Comparison of ENCODE assay signal across 22 mouse cellular contexts in genomic region chr15:9768184-9768918, GRCm38 (mm10). TPM values are rescaled to one million over a fixed set of nuclear protein-coding genes. Genes with fewer than 3 reads are reported as not detected.
DNase-seq lines count a peak whose midpoint lies in the region; ATAC-seq and TF ChIP-seq lines count a peak whose summit lies in the region.
"Had no signal": no experiment of that assay in that cellular context is flagged by ENCODE, and none has a peak within 500 bp of the region (broad histone marks: within the 10 kb centered on the region; RNA-seq: fewer than 3 reads in every experiment).

No protein-coding gene starts in this region.

- intact Hi-C loops in gastrocnemius, postnatal 14 days (cut with DNase I; ENCODE audit: low total_unique reads), result no loop called here

- 0 out of 2 replicates have a peak, but pooled peaks cover 3% of the 10 kb centered on the region for H3K9me3 ChIP-seq in limb, embryonic 13.5 days
- no peaks in the 10 kb centered on the region for H3K9me3 ChIP-seq in limb, embryonic 10.5 days (replicated peaks)
- no peaks in the 10 kb centered on the region for H3K9me3 ChIP-seq in midbrain, embryonic 15.5 days
- no peaks in the 10 kb centered on the region for H3K9me3 ChIP-seq in intestine, postnatal 0 days (ENCODE audit: control insufficient read depth)
- H3K9me3 ChIP-seq: forebrain, embryonic 15.5 days; heart, embryonic 15.5 days; liver, embryonic 13.5 days; neural tube, embryonic 15.5 days had no signal

- DNase-seq in gastrocnemius, postnatal 14 days, result peak; percentile 21
- DNase-seq in gastrocnemius, adult 8-10 months (ENCODE audit: low spot score in 2 of 2), result no peak
- DNase-seq in limb, embryonic 10.5 days (ENCODE audit: low spot score), result no peak
- DNase-seq in embryo, embryonic 9.5 days (ENCODE audit: extremely low spot score), result peak; percentile 4
- DNase-seq: adrenal gland, postnatal 36 days; cerebellum, adult 18-20 months; heart, adult 2 months; kidney, adult 9 months; liver, embryonic 13.5 days; right cerebral cortex, postnatal 14 days had no signal

- H3K36me3 ChIP-seq in limb, embryonic 13.5 days, result no peaks in the 10 kb centered on the region
- H3K36me3 ChIP-seq in limb, embryonic 10.5 days, result no peaks in the 10 kb centered on the region
- H3K36me3 ChIP-seq in midbrain, embryonic 15.5 days (replicated peaks), result no peaks in the 10 kb centered on the region
- no peaks in the 10 kb centered on the region for H3K36me3 ChIP-seq in intestine, postnatal 0 days (ENCODE audit: control insufficient read depth, insufficient read depth)
- H3K36me3 ChIP-seq: forebrain, embryonic 15.5 days; heart, embryonic 15.5 days; liver, embryonic 13.5 days; neural tube, embryonic 15.5 days had no signal

- no peak overlapping the region for H3K9ac ChIP-seq in limb, embryonic 13.5 days
- no peak overlapping the region for H3K9ac ChIP-seq in midbrain, embryonic 15.5 days
- no peak overlapping the region for H3K9ac ChIP-seq in intestine, postnatal 0 days (ENCODE audit: low read depth, low read length)
- H3K9ac ChIP-seq: forebrain, embryonic 15.5 days; heart, embryonic 15.5 days; liver, embryonic 13.5 days; neural tube, embryonic 15.5 days had no signal

- no peak for TF ChIP-seq CTCF in intestine, postnatal 0 days (IDR thresholded peaks at IDR 0.05; ENCODE audit: low read depth)

- 49% methylated on average over 4 of the region's 4 CpGs for WGBS in limb, embryonic 13.5 days
- 74% methylated on average over 4 of the region's 4 CpGs for WGBS in limb, embryonic 10.5 days
- WGBS in midbrain, embryonic 15.5 days, result 81% methylated on average over 4 of the region's 4 CpGs
- WGBS in intestine, postnatal 0 days, result 51% methylated on average over 4 of the region's 4 CpGs

- H3K27me3 ChIP-seq in limb, embryonic 13.5 days, result no peaks in the 10 kb centered on the region
- no peaks in the 10 kb centered on the region for H3K27me3 ChIP-seq in limb, embryonic 10.5 days (ENCODE audit: low read depth, poor library complexity, severe bottlenecking)
- H3K27me3 ChIP-seq in midbrain, embryonic 15.5 days (replicated peaks), result no peaks in the 10 kb centered on the region
- H3K27me3 ChIP-seq in intestine, postnatal 0 days (replicated peaks; ENCODE audit: control insufficient read depth, insufficient read depth, low read length), result no peaks in the 10 kb centered on the region
- H3K27me3 ChIP-seq: forebrain, embryonic 15.5 days; heart, embryonic 15.5 days; liver, embryonic 13.5 days; neural tube, embryonic 15.5 days had no signal

- H3K27ac ChIP-seq in limb, embryonic 13.5 days, result no peak overlapping the region
- no peak overlapping the region for H3K27ac ChIP-seq in limb, embryonic 10.5 days
- H3K27ac ChIP-seq in midbrain, embryonic 15.5 days, result no peak overlapping the region
- no peak overlapping the region for H3K27ac ChIP-seq in intestine, postnatal 0 days (ENCODE audit: low read depth, low read length)
- H3K27ac ChIP-seq: forebrain, embryonic 15.5 days; heart, adult 2 months; heart, embryonic 15.5 days; left cerebral cortex, adult 2 months; liver, embryonic 13.5 days; neural tube, embryonic 15.5 days had no signal

- H3K4me3 ChIP-seq in limb, embryonic 13.5 days, result no peak overlapping the region
- H3K4me3 ChIP-seq in limb, embryonic 10.5 days, result no peak overlapping the region
- no peak overlapping the region for H3K4me3 ChIP-seq in midbrain, embryonic 15.5 days
- no peak overlapping the region for H3K4me3 ChIP-seq in intestine, postnatal 0 days (ENCODE audit: low read depth, low read length)
- H3K4me3 ChIP-seq: forebrain, embryonic 15.5 days; heart, adult 2 months; heart, embryonic 15.5 days; left cerebral cortex, adult 2 months; liver, embryonic 13.5 days; neural tube, embryonic 15.5 days had no signal

- H3K4me2 ChIP-seq in limb, embryonic 13.5 days (replicated peaks), result no peak overlapping the region
- no peak overlapping the region for H3K4me2 ChIP-seq in midbrain, embryonic 15.5 days
- no peak overlapping the region for H3K4me2 ChIP-seq in intestine, postnatal 0 days (replicated peaks; ENCODE audit: low read depth)
- H3K4me2 ChIP-seq: forebrain, embryonic 15.5 days; heart, embryonic 15.5 days; liver, embryonic 13.5 days; neural tube, embryonic 15.5 days had no signal

- no peaks in the 10 kb centered on the region for H3K4me1 ChIP-seq in limb, embryonic 13.5 days
- no peaks in the 10 kb centered on the region for H3K4me1 ChIP-seq in limb, embryonic 10.5 days
- no peaks in the 10 kb centered on the region for H3K4me1 ChIP-seq in midbrain, embryonic 15.5 days
- H3K4me1 ChIP-seq in intestine, postnatal 0 days (replicated peaks; ENCODE audit: control insufficient read depth, insufficient read depth, low read length), result no peaks in the 10 kb centered on the region
- H3K4me1 ChIP-seq: forebrain, embryonic 15.5 days; liver, embryonic 13.5 days; neural tube, embryonic 15.5 days had no signal

- ATAC-seq in limb, embryonic 13.5 days (ENCODE audit: low FRiP score, low read depth), result peak; percentile 76
- peak; percentile 50 for ATAC-seq in megakaryocyte-erythroid progenitor cell, adult 5-6 weeks (replicated peaks; ENCODE audit: low FRiP score, low TSS enrichment, poor library complexity, severe bottlenecking)
- ATAC-seq in midbrain, embryonic 15.5 days (replicated peaks), result no peak
- no peak for ATAC-seq in intestine, postnatal 0 days
- ATAC-seq: forebrain, embryonic 15.5 days; inflammation-experienced regulatory T-cells, adult 6 months; midbrain, embryonic 16.5 days had no signal

RNA-seq across cellular contexts. Expression of gene Spef2, which starts 19.7 kb away (rescaled TPM):
- total RNA-seq in gastrocnemius, postnatal 14 days (2021), result under 1 TPM in 1 of 2 experiments, not detected in 1; 0.09 TPM
- total RNA-seq in gastrocnemius, adult 8-10 months (2022), result not detected
- polyA plus RNA-seq in limb, embryonic 13.5 days (2015; fragmentation: Nextera tagmentation; extraction: Ambion mirVana), result 0.18 and 0.23 TPM in 2 replicates
- polyA plus RNA-seq in limb, embryonic 10.5 days (2016; fragmentation: Nextera tagmentation; extraction: Ambion mirVana), result 0.14 and 0.23 TPM in 2 replicates
- total RNA-seq in megakaryocyte-erythroid progenitor cell, adult 5-6 weeks (2014; fragmentation: Nextera tagmentation), result 0.66 TPM in 1 of 2 replicates, not detected in the other
- 0.69 and 0.99 TPM in 2 replicates for total RNA-seq in megakaryocyte-erythroid progenitor cell, adult 5-6 weeks (2017)
- 1.6 and 1.9 TPM in 2 replicates for polyA plus RNA-seq in midbrain, embryonic 15.5 days (2015; fragmentation: Nextera tagmentation; extraction: Ambion mirVana)
- 0.04 and 0.05 TPM in 2 replicates for polyA plus RNA-seq in intestine, postnatal 0 days (2015; fragmentation: Nextera tagmentation; extraction: Ambion mirVana)
- polyA plus RNA-seq: C2C12; stomach, embryonic 14.5 days had no signal

Comparison
In these comparisons a context has a peak if more than half of its experiments do, and no peak if none do; other contexts are left out.
1. DNase-seq: peak in gastrocnemius, postnatal 14 days (single experiment) and embryo, embryonic 9.5 days (single experiment); none in gastrocnemius, adult 8-10 months (0 of 2) and limb, embryonic 10.5 days (single experiment).
2. ATAC-seq: peak in limb, embryonic 13.5 days (single experiment) and megakaryocyte-erythroid progenitor cell, adult 5-6 weeks (single experiment); none in midbrain, embryonic 15.5 days (single experiment) and intestine, postnatal 0 days (single experiment).